Mouse (Mus musculus): ENCODE results near the gene Nmrk2.

The Nmrk2 gene

DNA sequence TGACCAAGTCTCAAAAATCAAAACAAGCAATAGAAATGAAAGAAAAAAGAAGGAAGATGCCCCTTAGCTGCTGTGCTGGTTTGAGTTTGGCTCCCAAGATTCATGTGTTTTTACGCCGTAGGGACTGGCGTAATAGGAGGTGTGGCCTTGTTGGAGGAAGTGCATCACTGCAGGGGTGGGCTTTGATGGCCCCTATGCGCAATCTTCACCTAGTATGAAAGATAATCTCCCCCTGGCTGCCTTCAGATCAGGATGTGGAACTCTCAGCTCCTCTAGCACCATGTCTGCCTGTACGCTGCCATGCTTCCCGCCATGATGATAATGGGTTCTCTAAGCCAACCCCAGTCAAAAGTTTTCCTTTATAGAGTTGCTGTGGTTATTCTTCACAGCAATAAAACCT lies 14.4 kb upstream of the Nmrk2 start:
- no peak for DNase-seq

DNA sequence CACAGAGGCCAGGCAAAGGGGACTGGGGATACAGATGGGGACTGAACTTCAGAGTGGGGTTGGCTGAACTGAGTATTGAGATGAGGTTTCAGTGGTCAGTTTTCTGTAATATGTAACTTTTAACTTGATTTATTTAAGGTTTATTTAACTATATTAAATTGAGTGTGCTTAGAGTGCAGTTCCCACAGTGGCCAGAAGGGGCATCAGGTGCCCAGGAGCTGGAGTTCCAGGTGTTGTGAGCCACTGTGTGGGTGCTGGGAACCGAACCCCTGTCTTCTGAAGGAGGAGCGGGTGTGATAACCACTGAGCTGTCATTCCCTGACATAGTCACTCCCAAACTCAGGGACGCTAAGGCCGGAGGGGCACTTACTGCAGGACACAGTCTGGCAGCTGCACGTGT lies 8.3 kb upstream of the Nmrk2 start:
- DNase-seq: no peak

DNA sequence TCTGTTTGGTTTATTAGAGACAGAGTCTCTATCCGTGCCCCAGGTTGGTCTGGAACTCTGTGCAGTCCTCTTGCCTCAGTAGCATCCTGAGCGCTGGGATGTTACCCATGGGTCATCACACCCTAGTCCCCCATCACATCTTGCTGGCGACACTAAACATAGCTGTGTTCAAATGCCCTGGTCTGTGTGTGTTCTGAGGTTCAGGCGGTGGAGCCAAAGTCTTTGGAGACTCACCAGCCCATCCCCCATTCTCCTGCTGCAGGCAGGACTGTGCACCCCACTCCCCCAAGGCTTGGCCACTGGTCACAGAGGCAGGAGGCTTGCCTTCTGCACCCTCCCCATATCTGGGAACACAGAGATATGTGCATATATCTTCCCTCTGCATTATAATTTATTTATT lies 2.3 kb upstream of the Nmrk2 start:
- DNase-seq: no peak

DNA sequence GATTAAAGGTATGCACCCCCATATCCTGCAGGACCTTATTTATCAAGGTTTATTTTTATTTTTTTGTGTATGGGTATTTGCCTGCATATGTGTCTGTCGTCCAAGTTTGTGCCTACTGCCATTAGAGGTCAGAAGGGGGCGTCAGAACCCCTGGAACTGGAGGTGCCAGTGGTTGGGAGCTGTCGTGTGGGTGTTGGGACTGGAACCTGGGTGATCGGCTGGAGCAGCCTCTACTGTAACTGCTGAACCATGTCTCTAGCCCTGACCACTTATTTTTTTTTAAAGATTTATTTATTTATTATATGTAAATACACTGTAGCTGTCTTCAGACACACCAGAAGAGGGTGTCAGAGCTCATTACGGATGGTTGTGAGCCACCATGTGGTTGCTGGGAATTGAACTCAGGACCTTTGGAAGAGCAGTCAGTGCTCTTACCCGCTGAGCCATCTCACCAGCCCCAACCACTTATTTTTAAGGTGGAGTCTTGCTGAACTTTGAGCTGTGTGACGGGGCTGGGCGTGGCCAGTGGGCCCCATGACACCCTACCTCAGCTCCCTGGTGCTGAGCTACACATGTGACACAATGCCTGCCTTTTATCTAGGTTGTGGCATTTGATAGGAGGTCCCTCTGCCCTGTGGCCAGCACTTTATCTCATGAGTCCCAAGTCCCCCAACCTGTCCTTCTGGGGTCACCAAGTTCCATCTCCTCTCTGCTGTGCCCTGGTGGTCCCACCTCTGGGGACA lies 1.3 kb upstream of the Nmrk2 start:
- DNase-seq: no peak

DNA sequence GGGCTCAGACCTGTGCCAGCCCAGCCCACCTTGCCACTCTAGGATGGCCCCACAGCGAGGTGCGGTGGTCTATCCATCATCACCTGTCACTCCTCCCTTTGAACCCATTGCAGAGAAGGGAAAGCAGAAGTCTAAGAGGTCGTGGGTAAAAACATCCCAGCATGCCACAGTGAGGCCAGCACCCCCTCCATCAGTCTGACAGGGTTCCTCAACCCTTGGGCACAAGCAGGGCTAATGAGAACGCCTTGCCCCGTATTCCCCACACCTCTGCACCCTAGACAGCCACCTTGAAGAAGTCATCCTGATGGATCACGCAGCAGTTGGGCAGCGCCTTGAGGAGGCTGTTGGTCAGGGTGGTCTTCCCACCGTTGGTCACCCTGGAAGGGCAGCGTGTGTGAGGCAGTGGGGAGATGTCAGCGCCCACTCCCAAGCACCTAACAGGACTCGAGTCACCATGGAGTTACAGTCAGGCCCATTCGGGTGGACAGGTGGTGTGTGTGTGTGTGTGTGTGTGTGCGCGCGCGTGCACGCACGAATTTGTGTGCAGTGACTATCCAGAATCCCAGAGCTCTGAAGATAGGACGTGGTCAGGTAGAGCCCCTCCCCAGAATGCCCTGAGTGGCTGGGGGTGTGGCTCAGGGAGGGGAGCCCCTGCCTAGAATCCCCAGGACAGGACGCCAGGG lies 1.1 kb downstream of the Nmrk2 start:
- DNase-seq: no peak

DNA sequence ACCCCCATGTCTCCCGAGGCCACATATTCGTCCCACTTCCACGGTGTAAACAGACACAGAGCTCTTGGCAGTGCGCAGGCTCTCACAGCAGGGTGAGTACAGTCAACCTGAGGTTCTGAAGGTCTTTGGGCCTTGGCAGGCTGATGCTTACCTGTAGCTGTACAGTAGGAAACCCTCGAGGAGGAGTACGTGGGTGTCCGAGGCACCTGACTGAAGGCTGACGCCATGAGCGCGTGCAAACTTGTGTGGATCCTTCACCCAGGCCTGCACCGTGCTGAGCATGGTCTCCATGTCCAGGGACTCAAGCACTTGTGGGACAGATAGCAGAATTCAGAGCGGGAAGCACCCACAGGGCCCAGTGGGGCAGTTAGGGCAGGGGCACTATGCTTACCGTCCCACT lies 1.7 kb downstream of the Nmrk2 start:
- DNase-seq: no peak

DNA sequence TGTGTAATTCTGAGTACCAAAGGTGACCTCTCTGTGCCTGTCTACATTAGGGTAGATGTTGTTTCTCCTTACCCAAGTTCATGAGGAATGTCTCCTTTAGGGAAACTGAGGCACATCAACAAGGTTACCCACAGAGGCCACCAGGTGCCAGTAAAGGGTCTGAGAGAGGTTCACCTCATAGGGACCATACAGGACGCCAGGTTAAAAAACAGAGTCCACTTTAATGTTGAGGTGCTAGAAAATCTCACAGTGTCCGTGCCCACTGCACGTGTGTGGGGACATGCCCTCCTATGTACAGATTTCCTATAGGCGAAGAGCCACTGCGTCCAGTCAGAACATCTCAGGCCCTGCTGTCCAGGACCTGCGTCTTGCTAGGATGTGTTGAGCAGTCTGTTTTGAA lies 2.9 kb downstream of the Nmrk2 start:
- no peak for DNase-seq

DNA sequence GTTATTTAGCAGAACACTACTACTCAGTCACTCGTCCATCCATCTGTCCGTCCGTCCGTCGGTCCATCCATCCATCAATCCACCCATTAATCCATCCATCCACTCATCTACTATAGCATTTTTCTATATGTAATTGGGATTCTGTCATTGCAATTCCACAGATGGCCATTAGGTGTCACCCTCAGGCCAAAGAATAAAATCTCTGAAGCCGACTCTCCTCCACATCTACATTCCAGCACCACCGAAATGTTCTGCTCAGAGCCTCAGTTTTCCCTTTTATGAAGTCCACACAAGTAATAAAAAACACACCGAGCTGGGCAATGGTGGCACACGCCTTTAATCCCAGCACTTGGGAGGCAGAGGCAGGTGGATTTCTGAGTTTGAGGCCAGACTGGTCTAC lies 3.6 kb downstream of the Nmrk2 start:
- DNase-seq: no peak

DNA sequence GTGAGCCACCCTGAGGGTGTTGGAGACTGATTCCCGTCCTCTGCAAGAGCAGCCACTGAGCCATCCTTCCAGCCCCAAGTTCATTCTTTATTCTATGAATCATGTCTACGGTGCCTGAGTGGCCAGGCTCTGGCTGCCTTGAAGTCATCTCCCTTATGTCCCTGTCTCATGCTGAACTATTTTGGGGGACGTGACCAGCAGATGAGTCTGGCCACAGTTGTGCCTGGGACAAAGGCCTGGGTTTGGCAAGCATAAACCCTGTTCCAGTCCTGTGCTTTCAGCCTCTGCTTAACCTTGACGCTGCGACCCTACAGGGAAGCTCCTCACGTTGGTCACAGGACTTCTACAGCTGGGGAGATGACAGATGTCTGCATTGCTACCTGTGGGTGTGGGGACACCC lies 4.5 kb downstream of the Nmrk2 start:
- DNase-seq: no peak

DNA sequence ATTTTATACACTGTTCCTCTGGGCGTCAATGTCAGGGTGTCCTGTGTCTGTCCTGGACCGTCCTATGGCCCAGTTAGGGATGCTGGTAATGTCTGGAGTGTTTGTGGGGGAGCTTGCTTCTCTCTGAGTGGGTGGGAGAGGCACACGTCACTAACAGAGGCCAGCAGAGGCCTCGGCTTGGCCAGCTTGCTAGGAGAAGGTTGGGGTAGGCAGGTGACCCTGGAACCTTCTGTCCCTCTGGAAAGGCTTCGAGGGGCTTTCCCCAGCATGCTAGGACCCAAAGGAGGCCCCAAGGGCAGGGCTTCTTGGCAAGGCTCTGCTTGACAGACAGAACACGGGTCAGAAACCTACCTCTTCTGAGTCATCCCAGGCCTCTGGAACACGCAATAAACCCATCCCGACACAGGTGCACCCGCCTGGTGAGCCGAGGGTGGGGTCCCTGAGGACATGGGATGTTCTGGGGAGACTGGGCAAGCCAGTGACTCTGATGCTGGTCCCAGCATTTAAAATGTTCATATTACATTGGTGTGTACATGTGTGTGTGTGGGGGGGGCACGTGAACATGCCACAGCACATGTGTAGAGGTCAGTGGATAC lies 5.3 kb downstream of the Nmrk2 start:
- DNase-seq: no peak

DNA sequence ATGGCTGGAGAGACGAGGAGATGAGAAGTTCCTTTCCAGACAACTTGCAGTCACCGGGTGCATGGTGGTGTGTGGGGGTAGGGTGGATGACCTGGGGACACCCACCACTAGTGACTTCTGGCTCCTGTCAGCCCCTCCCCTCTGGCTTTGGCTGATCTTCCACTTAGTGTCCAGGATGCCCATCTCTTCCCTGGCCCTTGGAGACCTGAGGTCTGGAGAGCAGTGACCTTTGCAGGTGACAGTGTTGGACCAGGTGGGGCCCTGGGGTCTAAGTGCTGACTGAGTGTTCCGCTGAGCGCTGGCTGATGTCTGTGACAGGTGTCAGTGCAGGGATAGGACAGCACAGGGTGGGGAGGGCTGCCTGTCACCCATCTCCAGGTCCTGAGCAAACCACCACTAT lies 6.6 kb downstream of the Nmrk2 start:
- DNase-seq: no peak

DNA sequence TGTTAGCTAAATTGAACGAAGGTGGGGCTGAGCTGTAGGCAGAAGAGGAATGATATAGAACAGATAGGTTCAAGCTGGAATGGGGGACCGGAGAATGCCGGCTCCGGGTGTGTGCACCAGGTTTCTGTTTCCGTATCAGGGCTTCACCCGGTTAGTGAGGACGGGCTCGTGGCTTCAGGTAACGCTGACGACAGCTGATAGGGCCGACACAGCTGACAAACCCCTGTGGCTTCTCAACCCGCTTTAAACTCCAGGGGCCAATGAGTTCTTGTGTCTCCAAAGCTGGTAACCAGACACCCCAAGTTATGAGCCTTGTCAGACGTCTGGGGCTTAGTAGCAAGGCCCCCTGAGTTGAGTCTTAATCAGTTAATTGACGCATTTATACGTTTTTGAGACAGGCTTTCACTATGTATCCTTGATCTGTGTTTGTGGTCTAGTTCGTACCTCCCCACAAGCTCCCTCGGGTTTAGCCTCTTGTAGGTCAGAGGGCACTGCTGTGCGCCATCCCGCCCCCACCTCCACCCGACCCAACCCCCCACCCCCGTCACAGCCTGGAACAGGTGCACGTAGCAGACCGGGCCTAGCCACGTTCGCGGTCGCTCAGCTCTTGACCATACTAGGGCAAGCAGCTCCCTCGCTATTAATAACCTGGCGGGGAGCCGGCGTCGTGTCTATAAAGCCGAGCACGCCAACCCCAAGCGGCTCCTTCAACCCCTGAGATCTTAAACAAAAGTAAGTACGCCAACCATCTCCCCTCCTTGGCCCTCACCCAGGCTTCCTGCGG lies 7.7 kb downstream of the Nmrk2 start:
- DNase-seq: no peak

DNA sequence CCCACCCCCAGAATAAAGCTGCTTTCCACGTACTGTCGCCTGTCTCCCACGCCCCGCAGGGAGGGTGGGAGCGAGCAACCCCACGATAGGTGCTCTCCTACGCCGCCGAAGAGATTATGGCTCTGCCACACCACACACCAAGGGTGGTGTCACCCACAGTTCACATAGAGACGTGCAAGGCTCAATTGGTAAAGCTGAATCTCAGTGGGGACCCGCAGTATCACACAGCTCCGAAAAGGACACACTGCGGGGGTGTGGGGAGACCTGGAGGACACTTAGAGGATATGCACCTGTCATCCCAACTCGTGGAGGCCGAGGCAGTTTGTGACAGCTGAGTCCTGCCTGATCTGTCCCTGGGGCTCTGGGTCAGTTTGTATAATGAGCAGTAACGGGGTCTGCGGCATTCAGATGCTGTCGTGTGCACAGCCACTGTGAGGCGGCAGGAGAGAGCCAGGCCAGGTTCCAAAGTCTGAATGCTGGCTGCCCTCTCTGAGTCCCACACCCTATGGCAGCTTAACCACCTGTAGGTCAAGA lies 8.8 kb downstream of the Nmrk2 start:
- no peak for DNase-seq

DNA sequence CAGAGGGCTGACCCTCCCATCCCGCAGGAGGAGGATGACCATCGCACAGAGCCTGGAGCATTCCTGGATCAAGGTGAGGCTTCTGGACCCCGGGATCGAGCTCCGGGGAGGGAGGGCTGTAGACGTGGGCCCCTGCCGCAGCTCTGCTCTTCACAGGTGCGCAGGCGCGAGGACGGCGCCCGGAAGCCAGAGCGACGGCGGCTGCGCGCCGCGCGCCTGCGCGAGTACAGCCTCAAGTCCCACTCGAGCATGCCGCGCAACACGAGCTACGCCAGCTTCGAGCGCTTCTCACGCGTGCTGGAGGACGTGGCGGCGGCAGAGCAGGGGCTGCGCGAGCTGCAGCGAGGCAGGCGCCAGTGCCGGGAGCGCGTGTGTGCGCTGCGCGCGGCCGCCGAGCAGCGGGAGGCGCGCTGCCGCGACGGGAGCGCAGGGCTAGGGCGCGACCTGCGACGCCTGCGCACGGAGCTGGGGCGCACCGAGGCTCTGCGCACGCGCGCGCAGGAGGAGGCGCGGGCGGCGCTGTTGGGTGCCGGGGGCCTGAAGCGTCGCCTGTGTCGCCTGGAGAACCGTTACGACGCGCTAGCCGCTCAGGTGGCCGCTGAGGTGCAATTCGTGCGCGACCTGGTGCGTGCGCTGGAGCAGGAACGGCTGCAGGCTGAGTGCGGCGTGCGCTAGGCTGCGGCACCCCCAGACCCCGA lies 9.4 kb downstream of the Nmrk2 start:
- DNase-seq: peak; percentile 93

DNA sequence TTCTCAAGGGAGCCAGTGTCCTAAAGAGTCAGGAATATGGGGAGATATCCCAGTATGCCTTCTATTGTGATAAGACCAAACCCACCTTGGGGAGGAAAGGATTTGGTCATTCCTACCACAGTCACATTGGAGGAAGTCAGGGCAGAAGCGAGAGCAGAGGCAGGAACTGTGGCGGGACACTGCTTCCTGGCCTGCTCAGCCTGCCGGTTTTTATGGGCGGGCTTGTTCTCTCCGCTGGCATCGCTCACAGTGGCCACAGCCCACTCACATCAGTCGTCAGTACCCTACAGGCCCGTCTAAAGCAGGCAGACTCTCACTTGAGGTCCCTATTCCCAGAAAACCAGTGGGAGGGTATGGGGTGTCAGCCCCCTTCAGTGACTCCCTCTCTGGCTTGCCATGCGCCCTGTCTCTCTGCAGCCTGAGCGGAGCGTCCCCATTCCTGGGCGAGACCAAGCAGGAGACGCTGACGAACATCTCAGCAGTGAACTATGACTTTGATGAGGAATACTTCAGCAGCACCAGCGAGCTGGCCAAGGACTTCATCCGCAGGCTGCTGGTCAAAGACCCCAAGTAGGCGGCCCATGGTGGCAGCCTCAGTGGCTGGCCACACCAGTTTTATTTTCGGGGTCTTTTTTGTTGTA lies 10.4 kb downstream of the Nmrk2 start:
- DNase-seq: no peak

DNA sequence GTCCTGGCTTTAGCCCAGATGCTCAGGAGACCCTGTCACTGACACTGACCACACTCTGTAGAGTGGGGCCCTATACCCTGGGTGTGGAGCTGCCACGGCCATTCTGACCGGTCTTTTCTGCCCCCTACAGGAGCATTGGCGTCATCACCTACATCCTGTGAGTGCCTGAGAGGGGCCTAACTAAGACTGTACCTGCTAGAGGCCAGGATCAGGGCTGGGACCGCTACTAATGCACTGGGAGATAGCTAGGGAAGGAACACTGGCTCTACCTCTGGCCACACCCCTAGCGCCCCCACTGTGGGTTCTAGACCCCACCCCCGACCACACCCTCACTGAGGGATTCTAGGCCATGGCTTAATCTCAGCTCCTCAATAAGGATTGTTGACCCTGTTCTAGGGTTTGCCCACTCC lies 10.9 kb downstream of the Nmrk2 start:
- no peak for DNase-seq

DNA sequence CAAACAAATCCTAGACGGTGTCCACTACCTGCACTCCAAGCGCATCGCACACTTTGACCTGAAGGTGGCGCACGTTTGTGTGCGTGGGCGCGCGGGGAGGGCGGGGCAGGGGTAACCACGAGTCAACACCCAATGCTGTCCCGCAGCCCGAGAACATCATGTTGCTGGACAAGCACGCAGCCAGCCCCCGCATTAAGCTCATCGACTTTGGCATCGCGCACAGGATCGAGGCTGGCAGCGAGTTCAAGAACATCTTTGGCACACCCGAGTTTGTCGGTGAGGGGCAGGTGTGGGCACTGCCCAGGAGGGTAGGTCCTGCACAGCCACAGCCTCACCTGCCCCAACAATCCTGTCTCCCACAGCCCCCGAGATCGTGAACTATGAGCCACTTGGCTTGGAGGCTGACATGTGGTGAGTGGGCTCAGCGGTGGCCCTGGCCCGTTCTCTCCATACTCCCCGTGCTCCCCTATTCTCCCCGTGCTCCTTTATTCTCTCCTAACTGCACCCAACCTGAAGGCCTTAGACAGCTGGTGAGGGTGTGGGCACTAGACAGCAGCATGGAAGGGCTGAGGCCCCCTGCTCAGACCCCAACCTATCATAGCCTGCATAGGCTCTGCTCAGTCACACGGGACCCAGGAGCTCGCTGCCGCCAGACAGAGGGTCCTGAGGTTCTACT lies 11.5 kb downstream of the Nmrk2 start:
- no peak for DNase-seq

DNA sequence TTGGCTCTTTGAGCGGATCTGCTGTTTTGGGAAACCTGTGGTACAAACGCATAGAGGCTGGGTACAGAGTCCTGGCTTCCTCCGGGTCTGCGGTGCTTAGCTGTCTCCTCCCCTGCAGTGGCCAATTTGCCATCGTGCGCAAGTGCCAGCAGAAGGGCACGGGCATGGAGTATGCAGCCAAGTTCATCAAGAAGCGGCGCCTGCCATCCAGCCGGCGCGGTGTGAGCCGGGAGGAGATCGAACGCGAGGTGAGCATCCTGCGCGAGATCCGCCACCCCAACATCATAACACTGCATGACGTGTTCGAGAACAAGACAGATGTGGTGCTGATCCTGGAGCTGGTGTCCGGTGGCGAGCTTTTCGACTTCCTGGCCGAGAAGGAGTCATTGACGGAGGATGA lies 12.0 kb downstream of the Nmrk2 start:
- DNase-seq: no peak

DNA sequence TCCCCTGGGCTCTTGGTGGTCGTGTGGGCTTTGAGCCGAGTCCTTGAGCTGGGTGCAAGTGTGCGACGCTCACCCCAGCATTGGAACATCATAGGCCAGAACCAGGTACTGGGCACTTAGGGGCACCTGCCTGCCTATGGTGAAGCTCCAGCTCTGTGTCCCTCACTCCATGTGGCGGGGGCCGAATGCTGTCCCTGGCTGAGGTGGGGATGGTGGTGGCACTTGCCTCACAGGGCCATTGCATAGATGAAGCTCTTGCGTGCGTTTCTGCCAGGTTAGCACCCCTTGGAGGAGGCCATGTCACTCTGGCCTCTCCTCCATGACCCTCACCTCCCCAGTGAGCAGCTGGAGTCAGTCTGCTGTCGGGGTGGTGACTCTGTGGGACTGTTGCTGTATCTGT lies 14.7 kb downstream of the Nmrk2 start:
- DNase-seq: no peak

DNA sequence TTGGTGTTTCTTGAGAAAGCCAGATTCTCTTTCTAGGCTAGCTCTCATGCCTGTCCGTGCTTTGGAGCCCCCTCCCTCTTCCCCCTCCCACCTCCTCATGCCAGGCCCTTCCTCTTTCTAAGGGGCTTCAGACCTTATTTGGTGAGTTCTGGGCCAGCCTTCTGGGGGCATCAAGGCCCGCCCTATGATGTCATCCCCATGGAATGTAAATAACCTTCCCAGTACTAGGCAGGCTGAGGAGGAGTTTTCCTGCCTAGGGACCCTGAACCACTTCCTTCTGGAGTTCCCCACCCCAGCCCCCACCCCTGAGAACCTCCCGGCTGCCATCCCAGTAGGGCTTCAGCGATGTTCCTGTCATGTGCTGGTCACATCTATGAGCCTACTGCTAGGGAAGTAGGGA lies 17.1 kb downstream of the Nmrk2 start:
- DNase-seq: no peak

DNA sequence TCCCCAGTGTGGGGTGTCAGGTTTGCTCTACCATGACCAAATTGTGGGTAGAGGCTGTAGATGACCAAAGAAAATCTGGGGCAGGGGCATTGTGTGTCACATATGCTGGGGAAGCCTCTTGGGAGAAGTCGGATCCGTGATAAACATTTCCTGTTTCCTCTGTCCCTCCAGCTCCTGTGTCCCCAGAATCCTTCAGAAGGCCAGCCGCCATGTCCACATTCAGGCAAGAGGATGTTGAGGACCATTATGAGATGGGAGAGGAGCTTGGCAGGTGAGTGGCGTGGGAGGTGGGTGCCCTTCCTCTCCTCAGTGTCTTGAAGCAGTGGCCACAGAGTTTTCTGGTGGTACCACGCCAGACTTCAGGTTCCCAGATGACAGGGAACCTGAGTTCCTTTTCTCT lies 18.0 kb downstream of the Nmrk2 start, which contains the start of gene 4930442H23Rik:
TSS of gene 4930442H23Rik (minus strand) at position 45 of the 400 bp plus-strand sequence.
- DNase-seq: no peak
